Mouse (Mus musculus) forebrain, embryonic 16.5 days (tissue): ENCODE data around the gene Gm9857. TPM values are rescaled to one million over a fixed set of nuclear protein-coding genes. Genes with fewer than 3 reads are reported as not detected.

Experiments used
- ATAC-seq: fragments of 200-750 bp; cut with Nextera tagmentation; 2 replicates; pipeline ENCODE4 v1.8.0; 2017; ENCODE audit warnings: mild to moderate bottlenecking, moderate library complexity
- H3K27ac ChIP-seq: fragments of 300-500 bp; sonication (generic); 2 replicates; pipeline ENCODE4 v1.5.1; 2014; ENCODE audit warnings: low read length, control low read depth
- H3K27me3 ChIP-seq: fragments of 300-500 bp; sonication (generic); replicated peaks from 2 replicates; pipeline ENCODE4 v1.6.1; 2014; ENCODE audit warnings: low read length; ENCODE audit not compliant: control insufficient read depth, insufficient read depth
- H3K36me3 ChIP-seq: fragments of 300-500 bp; sonication (generic); 2 replicates; pipeline ENCODE4 v1.6.1; 2014; ENCODE audit not compliant: control insufficient read depth, insufficient read depth
- H3K4me1 ChIP-seq: fragments of 300-500 bp; sonication (generic); replicated peaks from 2 replicates; pipeline ENCODE4 v1.6.1; 2014; ENCODE audit warnings: low read length; ENCODE audit not compliant: control insufficient read depth, insufficient read depth
- H3K4me2 ChIP-seq: fragments of 300-500 bp; sonication (generic); 2 replicates; pipeline ENCODE4 v1.6.1; 2014; ENCODE audit warnings: mild to moderate bottlenecking, low read length, control low read depth
- H3K4me3 ChIP-seq: fragments of 300-500 bp; sonication (generic); replicated peaks from 2 replicates; pipeline ENCODE4 v1.5.1; 2014; ENCODE audit warnings: mild to moderate bottlenecking, low read length, control low read depth
- H3K9ac ChIP-seq: fragments of 300-500 bp; sonication (generic); replicated peaks from 2 replicates; pipeline ENCODE4 v1.6.1; 2014; ENCODE audit warnings: low read depth, low read length, control low read depth
- H3K9me3 ChIP-seq: fragments of 300-500 bp; sonication (generic); 2 replicates; pipeline ENCODE4 v1.6.1; 2016; ENCODE audit warnings: low read length; ENCODE audit not compliant: control insufficient read depth
- WGBS: fragments of 180-500 bp; shearing (Covaris S2); extraction: QIAGEN DNeasy Blood & Tissue Kit; methylation state at CpG from one replicate; pipeline ENCODE4 v1.1.7; 2014; 5-methylcytosine and 5-hydroxymethylcytosine counted together
- polyA plus RNA-seq: library from polyadenylated mRNA; unstranded; fragments of >200 nt; fragmentation: Nextera tagmentation; extraction: Ambion mirVana; gene quantifications from 2 replicates; pipeline ENCODE4 v1.2.1, GENCODE M21; 2015

Gene Gm9857
- polyA plus RNA-seq, 1 experiment from 2014 or later, result 0.71 TPM

DNA sequence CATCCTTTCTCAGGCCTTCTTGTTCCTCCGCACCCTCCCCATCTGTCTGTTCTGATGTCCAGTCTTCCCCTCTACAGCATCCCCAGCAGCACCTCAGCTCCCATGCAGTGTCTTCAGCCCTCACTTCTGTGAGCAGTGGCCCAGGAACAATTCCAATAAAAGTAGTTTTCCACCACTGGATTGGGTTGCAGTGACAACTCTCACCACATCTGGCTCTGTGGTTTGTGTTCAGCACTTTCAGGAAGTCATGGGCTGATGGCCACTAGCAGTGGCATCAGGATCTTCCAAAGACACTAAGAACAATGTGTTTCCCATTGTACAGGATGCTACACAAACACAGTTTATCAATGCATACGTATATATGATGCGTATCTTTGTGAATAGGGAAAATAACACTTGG, 25.8 kb upstream of the Gm9857 start:
- H3K9me3 ChIP-seq, result no peaks in the 10 kb centered on the region
- no peak overlapping the region for H3K27ac ChIP-seq
- H3K4me1 ChIP-seq, result peaks cover 8% of the 10 kb centered on the region
- H3K4me3 ChIP-seq, result no peak overlapping the region
- no peak overlapping the region for H3K4me2 ChIP-seq
- H3K9ac ChIP-seq, result no peak overlapping the region
- WGBS, result 93% methylated on average over 3 of the region's 3 CpGs
- peaks cover 6% of the 10 kb centered on the region; the same call in 1 of the 2 replicates for H3K36me3 ChIP-seq
- H3K27me3 ChIP-seq, result no peaks in the 10 kb centered on the region
- no peak for ATAC-seq

DNA sequence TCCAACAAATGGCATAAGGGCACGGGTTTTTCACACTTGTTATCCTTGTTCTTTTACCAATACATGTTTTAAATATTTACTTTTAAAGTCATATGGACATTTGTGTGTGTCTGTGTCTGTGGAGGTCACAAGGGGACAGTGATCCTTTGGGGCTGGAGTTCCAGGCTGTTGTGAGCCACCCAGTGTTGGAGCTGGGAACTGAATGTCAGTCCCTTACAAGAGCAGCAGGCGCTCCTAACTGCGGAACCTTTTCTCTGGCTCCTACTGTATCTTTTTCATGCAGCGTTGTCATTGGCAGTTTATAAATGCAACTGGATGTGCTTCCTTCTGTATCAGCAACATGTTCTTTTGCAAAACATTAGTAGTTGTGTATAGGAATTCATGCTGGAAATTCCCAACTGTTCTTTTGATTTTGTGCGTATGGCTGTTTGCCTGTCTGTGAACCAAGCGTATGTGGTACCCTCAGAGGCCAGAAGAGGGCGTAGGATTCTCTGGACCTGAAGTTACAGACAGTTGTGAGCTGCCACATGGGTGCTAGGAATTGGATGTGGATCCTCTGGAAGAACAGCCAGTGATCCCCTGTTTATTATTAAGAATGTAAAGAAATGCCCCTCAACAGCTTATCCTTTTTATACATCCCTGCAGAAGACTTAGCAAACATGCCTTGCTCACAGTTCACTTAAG, 24.3 kb upstream of the Gm9857 start:
- Histone ChIP-seq H3K36me3 (no peaks in the 10 kb centered on the region), H3K27me3 (no peaks in the 10 kb centered on the region), H3K9ac (no peak overlapping the region), H3K9me3 (no peaks in the 10 kb centered on the region), H3K27ac (no peak overlapping the region), H3K4me3 (no peak overlapping the region), H3K4me2 (no peak overlapping the region), H3K4me1 (peaks cover 9% of the 10 kb centered on the region)
- ATAC-seq, result no peak
- 78% methylated on average over 7 of the region's 7 CpGs for WGBS

GRCm38 (mm10) chr3:108963776-108964175, 23.5 kb upstream of the Gm9857 start:
- Histone ChIP-seq H3K9me3 (no peaks in the 10 kb centered on the region), H3K36me3 (no peaks in the 10 kb centered on the region), H3K4me2 (no peak overlapping the region), H3K27me3 (no peaks in the 10 kb centered on the region), H3K27ac (no peak overlapping the region), H3K9ac (no peak overlapping the region), H3K4me1 (peaks cover 9% of the 10 kb centered on the region), H3K4me3 (no peak overlapping the region)
- ATAC-seq, result no peak
- WGBS, result 84% methylated on average over 3 of the region's 3 CpGs

- Histone ChIP-seq H3K9ac (no peak overlapping the region), H3K4me3 (no peak overlapping the region), H3K4me1 (peaks cover 9% of the 10 kb centered on the region), H3K36me3 (no peaks in the 10 kb centered on the region), H3K27me3 (no peaks in the 10 kb centered on the region), H3K27ac (no peak overlapping the region), H3K9me3 (no peaks in the 10 kb centered on the region), H3K4me2 (no peak overlapping the region)
- no peak for ATAC-seq
- WGBS, result 76% methylated on average over 3 of the region's 3 CpGs
These were observed 23.0 kb upstream of the Gm9857 start for GRCm38 (mm10) chr3:108963278-108963677.

DNA sequence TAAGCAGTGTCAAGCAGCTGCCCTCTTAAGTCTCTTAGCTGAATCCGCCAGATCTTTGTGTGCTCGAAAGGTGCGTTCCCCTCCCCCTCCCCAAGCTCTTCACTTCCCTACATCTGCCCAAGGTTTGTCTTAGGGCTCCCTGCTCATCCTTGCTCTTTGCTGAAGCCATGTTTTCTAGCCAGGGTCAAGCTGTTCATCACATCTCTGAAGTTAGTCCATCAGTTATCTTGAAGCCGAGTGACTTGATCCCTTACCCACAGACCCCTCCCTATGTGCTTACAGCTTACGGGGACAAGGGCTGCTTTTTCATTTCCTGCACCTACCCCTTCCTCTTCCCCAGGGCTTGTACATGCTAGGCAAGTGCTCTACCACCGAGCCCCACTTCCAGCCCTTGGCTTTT, 21.4 kb upstream of the Gm9857 start:
- peak overlapping the region; percentile 16 for H3K4me2 ChIP-seq
- H3K9me3 ChIP-seq, result no peaks in the 10 kb centered on the region
- H3K4me1 ChIP-seq, result peaks cover 9% of the 10 kb centered on the region
- H3K4me3 ChIP-seq, result no peak overlapping the region
- H3K27ac ChIP-seq, result peak overlapping the region; percentile 13; the same call in 1 of the 2 replicates
- no peak overlapping the region for H3K9ac ChIP-seq
- H3K27me3 ChIP-seq, result no peaks in the 10 kb centered on the region
- 46% methylated on average over 6 of the region's 6 CpGs for WGBS
- peak; percentile 36; the same call in 1 of the 2 replicates for ATAC-seq
- no peaks in the 10 kb centered on the region for H3K36me3 ChIP-seq

DNA sequence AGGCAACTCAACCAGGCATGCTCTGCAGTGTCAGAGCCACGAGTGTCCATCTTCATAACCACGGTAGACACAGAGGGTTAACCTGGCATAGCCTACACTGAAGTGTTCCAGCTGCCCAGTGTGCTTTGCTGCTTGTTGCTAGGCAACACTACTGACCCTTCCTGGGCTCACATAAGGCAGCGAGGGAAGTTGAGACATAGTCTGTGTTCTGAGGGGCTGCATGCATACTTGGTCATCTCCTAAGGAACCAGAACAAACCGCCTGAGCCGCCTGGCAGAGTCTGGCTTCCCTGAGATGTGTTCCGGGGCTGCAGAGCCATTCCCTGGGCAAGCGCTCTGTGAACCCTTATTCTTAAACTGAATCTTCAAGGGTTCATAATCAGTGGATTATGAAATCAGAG, 21.0 kb upstream of the Gm9857 start:
- H3K4me1 ChIP-seq, result peaks cover 9% of the 10 kb centered on the region
- H3K9ac ChIP-seq, result no peak overlapping the region
- no peaks in the 10 kb centered on the region for H3K36me3 ChIP-seq
- WGBS, result 26% methylated on average over 7 of the region's 7 CpGs
- no peaks in the 10 kb centered on the region for H3K27me3 ChIP-seq
- ATAC-seq, result peak; percentile 87
- no peak overlapping the region for H3K4me3 ChIP-seq
- peak overlapping the region; percentile 16 for H3K4me2 ChIP-seq
- no peaks in the 10 kb centered on the region for H3K9me3 ChIP-seq
- peak overlapping the region; percentile 13; the same call in 1 of the 2 replicates for H3K27ac ChIP-seq

GRCm38 (mm10) chr3:108959680-108960295, 19.5 kb upstream of the Gm9857 start:
- no peak overlapping the region for H3K4me2 ChIP-seq
- no peaks in the 10 kb centered on the region for H3K27me3 ChIP-seq
- H3K27ac ChIP-seq, result no peak overlapping the region
- H3K9ac ChIP-seq, result no peak overlapping the region
- no peaks in the 10 kb centered on the region for H3K36me3 ChIP-seq
- H3K4me3 ChIP-seq, result no peak overlapping the region
- no peaks in the 10 kb centered on the region for H3K9me3 ChIP-seq
- ATAC-seq, result no peak
- WGBS, result 78% methylated on average over 13 of the region's 13 CpGs
- peaks cover 9% of the 10 kb centered on the region for H3K4me1 ChIP-seq

- Histone ChIP-seq H3K27ac (no peak overlapping the region), H3K36me3 (no peaks in the 10 kb centered on the region), H3K4me2 (no peak overlapping the region), H3K9ac (no peak overlapping the region), H3K27me3 (no peaks in the 10 kb centered on the region), H3K4me1 (peaks cover 9% of the 10 kb centered on the region), H3K4me3 (no peak overlapping the region), H3K9me3 (no peaks in the 10 kb centered on the region)
- no peak for ATAC-seq
These were observed 17.7 kb upstream of the Gm9857 start for GRCm38 (mm10) chr3:108957976-108958375.

DNA sequence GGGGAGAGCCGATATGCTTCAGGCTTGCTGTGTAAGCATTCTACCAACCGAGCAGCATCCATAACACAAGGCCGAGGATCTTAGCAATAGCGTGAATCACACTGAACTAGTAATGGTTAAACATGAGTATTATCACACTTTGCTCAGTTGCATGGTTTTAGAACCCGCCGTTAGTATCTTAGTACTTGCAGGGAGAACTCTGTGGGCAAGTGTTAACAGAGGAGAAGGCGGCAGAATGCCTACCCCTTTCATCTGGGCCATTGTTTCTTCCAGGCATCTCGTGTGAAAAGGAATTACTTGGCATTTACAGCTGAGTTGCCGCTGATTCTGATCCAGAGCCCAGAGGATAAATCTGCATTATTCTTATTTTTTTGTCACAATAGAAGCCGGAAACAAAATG, 751 bp upstream of the Gm9857 start:
- Histone ChIP-seq H3K4me3 (no peak overlapping the region), H3K27ac (no peak overlapping the region), H3K9ac (no peak overlapping the region), H3K4me2 (no peak overlapping the region), H3K4me1 (no peaks in the 10 kb centered on the region), H3K27me3 (no peaks in the 10 kb centered on the region), H3K9me3 (no peaks in the 10 kb centered on the region), H3K36me3 (no peaks in the 10 kb centered on the region)
- ATAC-seq, result no peak
- WGBS, result 56% methylated on average over 10 of the region's 10 CpGs
